Mouse (Mus musculus) kidney, embryonic 15.5 days (tissue): ENCODE measurements around the gene 1700025C18Rik. TPM values are rescaled to one million over a fixed set of nuclear protein-coding genes. Genes with fewer than 3 reads are reported as not detected.
A peak's percentile ranks its signal among the peaks of the same experiment; 100 is the strongest.

Experiments used
- ATAC-seq: fragments of 200-750 bp; cut with Nextera tagmentation; replicated peaks from 2 replicates; pipeline ENCODE4 v1.8.0; 2017; ENCODE audit warnings: moderate TSS enrichment; ENCODE audit not compliant: low FRiP score
- H3K27ac ChIP-seq: fragments of 300-500 bp; sonication (generic); 2 replicates; pipeline ENCODE4 v1.5.1; 2015; ENCODE audit warnings: mild to moderate bottlenecking, inconsistent platforms
- H3K27me3 ChIP-seq: fragments of 300-500 bp; sonication (generic); 2 replicates; pipeline ENCODE4 v1.6.1; 2015; ENCODE audit warnings: inconsistent platforms
- H3K36me3 ChIP-seq: fragments of 300-500 bp; sonication (generic); 2 replicates; pipeline ENCODE4 v1.6.1; 2015; ENCODE audit warnings: inconsistent platforms
- H3K4me1 ChIP-seq: fragments of 300-500 bp; sonication (generic); 2 replicates; pipeline ENCODE4 v1.6.1; 2015; ENCODE audit warnings: inconsistent platforms
- H3K4me2 ChIP-seq: fragments of 300-500 bp; sonication (generic); 2 replicates; pipeline ENCODE4 v1.6.1; 2015; ENCODE audit warnings: moderate library complexity, mild to moderate bottlenecking, inconsistent platforms
- H3K4me3 ChIP-seq: fragments of 300-500 bp; sonication (generic); replicated peaks from 2 replicates; pipeline ENCODE4 v1.5.1; 2015; ENCODE audit warnings: mild to moderate bottlenecking, inconsistent platforms
- H3K9ac ChIP-seq: fragments of 300-500 bp; sonication (generic); 2 replicates; pipeline ENCODE4 v1.6.1; 2015; ENCODE audit warnings: mild to moderate bottlenecking, inconsistent platforms
- H3K9me3 ChIP-seq: fragments of 300-500 bp; sonication (generic); replicated peaks from 2 replicates; pipeline ENCODE4 v1.6.1; 2016; ENCODE audit warnings: inconsistent platforms
- WGBS: fragments of 180-500 bp; shearing (Covaris S2); methylation state at CpG from one replicate; pipeline ENCODE4 v1.1.7; 2015; ENCODE audit warnings: mixed read lengths; 5-methylcytosine and 5-hydroxymethylcytosine counted together
- polyA plus RNA-seq: library from polyadenylated mRNA; unstranded; fragments of >200 nt; fragmentation: Nextera tagmentation; extraction: Ambion mirVana; gene quantifications from 2 replicates; pipeline ENCODE4 v1.2.1, GENCODE M21; 2015

1700025C18Rik gene
- polyA plus RNA-seq, 1 experiment from 2014 or later, result not detected

GRCm38 (mm10) chr2:165054888-165055852 is 35.4 kb downstream of the 1700025C18Rik start, which contains the start of gene Cd40:
Cd40 (plus strand) TSS chr2:165055627.
- no peaks in the 10 kb centered on the region for H3K36me3 ChIP-seq
- peak within 1 kb of the TSS; percentile 67 for H3K4me2 ChIP-seq
- H3K4me1 ChIP-seq, result peaks cover 18% of the 10 kb centered on the region
- H3K9ac ChIP-seq, result peak within 1 kb of the TSS; percentile 36; the same call in 1 of the 2 replicates
- peak within 1 kb of the TSS; percentile 41 for H3K4me3 ChIP-seq
- 13% methylated on average over 25 of the region's 25 CpGs for WGBS
- peak; percentile 88 for ATAC-seq
- peaks cover 13% of the 10 kb centered on the region for H3K27me3 ChIP-seq
- no peaks in the 10 kb centered on the region for H3K9me3 ChIP-seq
- 0 out of 2 replicates have a peak within 1 kb of the TSS, but pooled peaks have one; percentile 10 for H3K27ac ChIP-seq

- 55% methylated on average over 11 of the region's 11 CpGs for WGBS
- no peak overlapping the region for H3K9ac ChIP-seq
- no peak for ATAC-seq
- no peak overlapping the region for H3K4me2 ChIP-seq
- H3K4me3 ChIP-seq, result no peak overlapping the region
- H3K9me3 ChIP-seq, result no peaks in the 10 kb centered on the region
- peaks cover 18% of the 10 kb centered on the region for H3K4me1 ChIP-seq
- no peak overlapping the region for H3K27ac ChIP-seq
- peaks cover 9% of the 10 kb centered on the region for H3K27me3 ChIP-seq
- no peaks in the 10 kb centered on the region for H3K36me3 ChIP-seq
Observed at GRCm38 (mm10) chr2:165051566-165051965, 39.0 kb downstream of the 1700025C18Rik start.

GRCm38 (mm10) chr2:165050826-165051548 is 39.6 kb downstream of the 1700025C18Rik start:
- Histone ChIP-seq H3K4me3 (no peak overlapping the region), H3K4me1 (peaks cover 13% of the 10 kb centered on the region), H3K27me3 (0 out of 2 replicates have a peak, but pooled peaks cover 3% of the 10 kb centered on the region), H3K9ac (no peak overlapping the region), H3K4me2 (no peak overlapping the region), H3K9me3 (no peaks in the 10 kb centered on the region), H3K27ac (no peak overlapping the region), H3K36me3 (no peaks in the 10 kb centered on the region)
- no peak for ATAC-seq
- 81% methylated on average over 18 of the region's 18 CpGs for WGBS

- Histone ChIP-seq H3K4me1 (no peaks in the 10 kb centered on the region), H3K27ac (no peak overlapping the region), H3K4me3 (no peak overlapping the region), H3K9ac (no peak overlapping the region), H3K4me2 (no peak overlapping the region), H3K27me3 (no peaks in the 10 kb centered on the region), H3K36me3 (no peaks in the 10 kb centered on the region), H3K9me3 (no peaks in the 10 kb centered on the region)
- WGBS, result 64% methylated on average over 5 of the region's 5 CpGs
- no peak for ATAC-seq
Observed at GRCm38 (mm10) chr2:165049044-165049443, 41.5 kb downstream of the 1700025C18Rik start.

GRCm38 (mm10) chr2:165043729-165044128 is 46.8 kb downstream of the 1700025C18Rik start:
- H3K4me1 ChIP-seq, result peaks cover 8% of the 10 kb centered on the region; the same call in 1 of the 2 replicates
- no peak overlapping the region for H3K4me3 ChIP-seq
- H3K27me3 ChIP-seq, result 0 out of 2 replicates have a peak, but pooled peaks cover 12% of the 10 kb centered on the region
- no peak overlapping the region for H3K27ac ChIP-seq
- H3K9ac ChIP-seq, result no peak overlapping the region
- WGBS, result 50% methylated on average over 2 of the region's 2 CpGs
- ATAC-seq, result no peak
- H3K4me2 ChIP-seq, result no peak overlapping the region
- no peaks in the 10 kb centered on the region for H3K9me3 ChIP-seq
- no peaks in the 10 kb centered on the region for H3K36me3 ChIP-seq

GRCm38 (mm10) chr2:165043090-165043636 is 47.4 kb downstream of the 1700025C18Rik start:
- ATAC-seq, result no peak
- 3% methylated on average over 17 of the region's 17 CpGs for WGBS
- H3K4me2 ChIP-seq, result peak overlapping the region; percentile 26

GRCm38 (mm10) chr2:165042126-165042525 is 48.4 kb downstream of the 1700025C18Rik start:
- Histone ChIP-seq H3K4me2 (no peak overlapping the region), H3K4me1 (peaks cover 8% of the 10 kb centered on the region; the same call in 1 of the 2 replicates), H3K9me3 (no peaks in the 10 kb centered on the region), H3K27me3 (0 out of 2 replicates have a peak, but pooled peaks cover 12% of the 10 kb centered on the region), H3K27ac (no peak overlapping the region), H3K4me3 (no peak overlapping the region), H3K9ac (no peak overlapping the region), H3K36me3 (no peaks in the 10 kb centered on the region)
- 69% methylated on average over 5 of the region's 5 CpGs for WGBS
- ATAC-seq, result no peak

More at GRCm38 (mm10) chr2:165043090-165043636, 47.4 kb downstream of the 1700025C18Rik start:
- Histone ChIP-seq H3K27ac (no peak overlapping the region), H3K9ac (no peak overlapping the region), H3K4me3 (no peak overlapping the region), H3K4me1 (peaks cover 8% of the 10 kb centered on the region; the same call in 1 of the 2 replicates), H3K9me3 (no peaks in the 10 kb centered on the region), H3K27me3 (0 out of 2 replicates have a peak, but pooled peaks cover 12% of the 10 kb centered on the region), H3K36me3 (no peaks in the 10 kb centered on the region)

GRCm38 (mm10) chr2:165037415-165037814 is 53.1 kb downstream of the 1700025C18Rik start:
- no peak for ATAC-seq
- H3K27me3 ChIP-seq, result 0 out of 2 replicates have a peak, but pooled peaks cover 7% of the 10 kb centered on the region
- H3K4me2 ChIP-seq, result no peak overlapping the region
- H3K4me3 ChIP-seq, result no peak overlapping the region
- H3K36me3 ChIP-seq, result no peaks in the 10 kb centered on the region
- H3K9ac ChIP-seq, result no peak overlapping the region
- no peak overlapping the region for H3K27ac ChIP-seq
- peaks cover 22% of the 10 kb centered on the region for H3K4me1 ChIP-seq
- WGBS, result 73% methylated on average over 4 of the region's 4 CpGs
- no peaks in the 10 kb centered on the region for H3K9me3 ChIP-seq

GRCm38 (mm10) chr2:165035058-165035431 is 55.5 kb downstream of the 1700025C18Rik start:
- 42% methylated on average over 5 of the region's 5 CpGs for WGBS
- H3K9me3 ChIP-seq, result no peaks in the 10 kb centered on the region
- peaks cover 30% of the 10 kb centered on the region for H3K4me1 ChIP-seq
- no peaks in the 10 kb centered on the region for H3K36me3 ChIP-seq
- H3K27ac ChIP-seq, result no peak overlapping the region
- peak overlapping the region; percentile 99 for H3K4me3 ChIP-seq
- H3K27me3 ChIP-seq, result no peaks in the 10 kb centered on the region
- peak overlapping the region; percentile 57 for H3K4me2 ChIP-seq
- ATAC-seq, result no peak
- no peak overlapping the region for H3K9ac ChIP-seq

GRCm38 (mm10) chr2:165034131-165035057 is 56.2 kb downstream of the 1700025C18Rik start, which contains the start of gene Ncoa5:
Ncoa5 (minus strand) TSS chr2:165034867.
- peak within 1 kb of the TSS; percentile 82 for H3K27ac ChIP-seq
- H3K4me1 ChIP-seq, result peaks cover 30% of the 10 kb centered on the region
- no peaks in the 10 kb centered on the region for H3K9me3 ChIP-seq
- H3K9ac ChIP-seq, result peak within 1 kb of the TSS; percentile 98
- no peaks in the 10 kb centered on the region for H3K27me3 ChIP-seq
- peak; percentile 97 for ATAC-seq
- H3K4me2 ChIP-seq, result peak within 1 kb of the TSS; percentile 84
- no peaks in the 10 kb centered on the region for H3K36me3 ChIP-seq
- WGBS, result under 1% methylated on average over 93 of the region's 111 CpGs
- H3K4me3 ChIP-seq, result peak within 1 kb of the TSS; percentile 99

GRCm38 (mm10) chr2:165033306-165033705 is 57.2 kb downstream of the 1700025C18Rik start:
- no peak overlapping the region for H3K27ac ChIP-seq
- H3K36me3 ChIP-seq, result no peaks in the 10 kb centered on the region
- H3K4me2 ChIP-seq, result peak overlapping the region; percentile 84
- H3K4me1 ChIP-seq, result peaks cover 30% of the 10 kb centered on the region
- no peaks in the 10 kb centered on the region for H3K9me3 ChIP-seq
- H3K9ac ChIP-seq, result peak overlapping the region; percentile 98
- H3K27me3 ChIP-seq, result no peaks in the 10 kb centered on the region
- ATAC-seq, result no peak
- peak overlapping the region; percentile 99 for H3K4me3 ChIP-seq
- 32% methylated on average over 6 of the region's 6 CpGs for WGBS
